8 mouse cellular contexts compared by ENCODE assay signal in the genomic region with DNA sequence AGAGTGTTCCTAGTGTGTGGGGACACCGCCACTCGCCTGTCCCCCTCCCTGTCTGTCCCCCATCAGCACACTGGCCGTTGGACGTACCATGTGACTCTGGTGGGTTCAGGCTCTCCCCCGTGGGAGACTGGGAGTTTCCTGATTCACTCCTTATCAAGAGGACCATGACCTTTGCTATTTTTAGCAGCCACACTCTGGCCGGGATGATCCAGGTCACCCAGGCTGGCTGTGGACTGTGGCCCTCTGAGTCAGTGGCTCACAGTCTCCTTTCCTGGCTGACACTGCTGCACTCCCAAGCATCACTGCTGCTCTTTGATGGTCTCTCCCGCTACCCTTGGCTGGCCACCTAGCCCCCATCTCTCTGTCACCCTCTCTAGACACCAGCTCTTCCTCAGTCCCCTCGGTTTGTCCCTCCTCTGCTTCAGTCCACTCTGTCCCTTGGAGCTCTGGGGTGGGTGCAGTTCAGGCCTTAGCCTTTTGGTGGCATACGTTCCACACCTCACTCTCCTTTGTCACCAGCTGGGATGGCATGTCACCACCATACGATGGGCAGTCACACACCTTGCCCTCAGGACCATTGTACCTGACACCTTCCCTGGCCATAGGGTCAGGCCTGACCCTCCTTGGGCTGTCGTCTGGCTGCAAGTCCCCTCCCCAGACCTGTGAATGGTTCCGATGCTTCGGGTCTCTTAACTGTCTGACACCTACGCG.
A peak's percentile ranks its signal among the peaks of the same experiment; 100 is the strongest.
DNase-seq lines count a peak whose midpoint lies in the region; ATAC-seq and TF ChIP-seq lines count a peak whose summit lies in the region.

No protein-coding gene starts in this region.

- peak; percentile 28; the same call in 1 of the 2 replicates for ATAC-seq in heart, embryonic 16.5 days (replicated peaks; ENCODE audit: extremely low read depth, insufficient read depth, low FRiP score)
- ATAC-seq in kidney, postnatal 0 days (replicated peaks; ENCODE audit: low FRiP score, low read depth) = peak; percentile 27

- no peaks in the 10 kb centered on the region for H3K27me3 ChIP-seq in heart, embryonic 16.5 days (ENCODE audit: control insufficient read depth, insufficient read depth, low read length)
- no peaks in the 10 kb centered on the region for H3K27me3 ChIP-seq in kidney, postnatal 0 days (ENCODE audit: insufficient read depth, low read length)

- peaks cover 9% of the 10 kb centered on the region for H3K4me1 ChIP-seq in heart, embryonic 16.5 days (ENCODE audit: control insufficient read depth, insufficient read depth, low read length)
- H3K4me1 ChIP-seq in kidney, postnatal 0 days (replicated peaks; ENCODE audit: insufficient read depth, low read length) = no peaks in the 10 kb centered on the region

- H3K4me3 ChIP-seq in heart, embryonic 16.5 days (ENCODE audit: low read length) = no peak overlapping the region
- H3K4me3 ChIP-seq in kidney, postnatal 0 days (replicated peaks; ENCODE audit: low read depth, low read length) = no peak overlapping the region

- H3K4me2 ChIP-seq in heart, embryonic 16.5 days (ENCODE audit: low read depth, low read length) = no peak overlapping the region
- H3K4me2 ChIP-seq in kidney, postnatal 0 days (ENCODE audit: low read length) = no peak overlapping the region

- H3K36me3 ChIP-seq in heart, embryonic 16.5 days (ENCODE audit: control insufficient read depth, insufficient read depth) = no peaks in the 10 kb centered on the region
- H3K36me3 ChIP-seq in kidney, postnatal 0 days (ENCODE audit: insufficient read depth, low read length) = no peaks in the 10 kb centered on the region

- peak; percentile 68 for DNase-seq in right cerebral cortex, adult 2 months (ENCODE audit: low spot score in 2 of 2)
- DNase-seq in right cerebral cortex, postnatal 25 days = no peak
- peak; percentile 81 to 83 for DNase-seq in cerebellum, postnatal 10 days
- DNase-seq in kidney, postnatal 0 days (ENCODE audit: low spot score) = peak; percentile 61
- peak; percentile 24 for DNase-seq in lung, postnatal 25 days (ENCODE audit: low spot score)
- DNase-seq in testis, postnatal 10 days (ENCODE audit: low spot score) = peak; percentile 69
- DNase-seq in thymus, postnatal 10 days (ENCODE audit: low spot score in 2 of 2) = no peak

- no peak overlapping the region for H3K27ac ChIP-seq in heart, embryonic 16.5 days (ENCODE audit: low read length)
- no peak overlapping the region for H3K27ac ChIP-seq in kidney, postnatal 0 days

- no peaks in the 10 kb centered on the region for H3K9me3 ChIP-seq in heart, embryonic 16.5 days (replicated peaks; ENCODE audit: control insufficient read depth, low read length)
- no peaks in the 10 kb centered on the region for H3K9me3 ChIP-seq in kidney, postnatal 0 days (replicated peaks; ENCODE audit: low read length)

- no peak overlapping the region for H3K9ac ChIP-seq in heart, embryonic 16.5 days (ENCODE audit: low read length)
- no peak overlapping the region for H3K9ac ChIP-seq in kidney, postnatal 0 days (ENCODE audit: low read depth, low read length)

- TF ChIP-seq CTCF in kidney, postnatal 0 days (IDR thresholded peaks at IDR 0.05; ENCODE audit: low read depth) = peak; percentile 76

- 36% methylated on average over 15 of the region's 15 CpGs for WGBS in heart, embryonic 16.5 days
- WGBS in kidney, postnatal 0 days = 47% methylated on average over 15 of the region's 15 CpGs

Comparison
In these comparisons a context has a peak if more than half of its experiments do, and no peak if none do; other contexts are left out.
1. DNase-seq: peak in right cerebral cortex, adult 2 months (2 of 2), cerebellum, postnatal 10 days (2 of 2), kidney, postnatal 0 days (single experiment), lung, postnatal 25 days (single experiment) and testis, postnatal 10 days (single experiment); none in right cerebral cortex, postnatal 25 days (single experiment) and thymus, postnatal 10 days (0 of 2).